Mouse (Mus musculus) lung, adult 2 months (tissue): ENCODE measurements around the gene Rarb. TPM values are rescaled to one million over a fixed set of nuclear protein-coding genes. Genes with fewer than 3 reads are reported as not detected.

ENCODE experiments used
- DNase-seq: peaks from one replicate; pipeline ENCODE4 v3.0.0; 2022
- H3K4me1 ChIP-seq: fragments of 200-500 bp; 2 replicates; pipeline ENCODE4 v1.6.1; 2011; ENCODE audit warnings: low read length; ENCODE audit not compliant: control insufficient read depth, insufficient read depth
- H3K4me3 ChIP-seq: fragments of 200-500 bp; replicated peaks from 2 replicates; pipeline ENCODE3; 2011; ENCODE audit warnings: low read depth, mild to moderate bottlenecking, control low read depth, low read length; ENCODE audit errors: extremely low read depth
- CTCF ChIP-seq: fragments of 200-500 bp; IDR thresholded peaks from 2 replicates; pipeline ENCODE4 v1.5.1; 2011; ENCODE audit warnings: mild to moderate bottlenecking, low read length, control low read depth; ENCODE audit not compliant: insufficient read depth
- POLR2A ChIP-seq: fragments of 200-500 bp; IDR thresholded peaks from 2 replicates; pipeline ENCODE4 v1.6.1; 2011; ENCODE audit warnings: low read depth, mild to moderate bottlenecking, control low read depth, low read length, borderline replicate concordance; ENCODE audit errors: extremely low read depth
- WGBS: fragments of 180-500 bp; shearing (Covaris S2); methylation state at CpG from one replicate; pipeline ENCODE4 v1.1.7; 2018; 5-methylcytosine and 5-hydroxymethylcytosine counted together
- polyA plus RNA-seq: library from polyadenylated mRNA; depleted of rRNA; stranded (reverse); fragments of >200 nt; gene quantifications from 2 replicates; pipeline ENCODE4 v1.2.3, GENCODE M21; 2012

Rarb gene
- polyA plus RNA-seq, 1 experiment, result 16.1 TPM

- 0 out of 2 replicates have a peak, but pooled peaks cover 4% of the 10 kb centered on the region for H3K4me1 ChIP-seq
- TF ChIP-seq CTCF, result no peak
- TF ChIP-seq POLR2A, result no peak
- 88% methylated on average over 7 of the region's 7 CpGs for WGBS
- DNase-seq, result no peak
- no peak overlapping the region for H3K4me3 ChIP-seq
These were observed 219.7 kb downstream of the Rarb start for GRCm38 (mm10) chr14:16599224-16599623.

DNA sequence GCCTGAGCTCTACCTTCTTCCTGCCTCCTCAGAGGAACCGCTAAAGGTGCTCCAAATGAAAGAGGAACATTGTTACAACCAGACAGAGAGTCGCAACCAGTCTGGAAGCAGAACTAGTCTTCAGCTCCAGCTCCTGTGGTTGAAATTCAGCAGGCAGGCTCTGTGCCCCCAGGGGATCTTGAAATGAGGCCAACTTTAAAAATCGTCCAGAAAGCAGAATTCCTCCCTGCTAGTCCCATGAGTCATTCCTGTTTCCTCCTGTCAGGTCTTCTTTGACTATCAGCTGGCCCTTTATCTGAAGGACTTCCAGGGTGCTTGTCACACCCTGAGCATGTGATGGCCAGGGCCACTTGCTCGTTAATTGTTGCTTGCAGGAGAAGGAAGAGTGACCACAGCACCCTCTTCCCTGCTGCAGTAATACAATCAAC, 220.9 kb downstream of the Rarb start:
- Histone ChIP-seq H3K4me3 (no peak overlapping the region), H3K4me1 (0 out of 2 replicates have a peak, but pooled peaks cover 1% of the 10 kb centered on the region)
- WGBS, result 27% methylated on average over 4 of the region's 4 CpGs
- no peak for DNase-seq
- TF ChIP-seq POLR2A, result no peak
- TF ChIP-seq CTCF, result no peak

- Histone ChIP-seq H3K4me3 (no peak overlapping the region), H3K4me1 (no peaks in the 10 kb centered on the region)
- TF ChIP-seq CTCF (no peak), POLR2A (no peak)
- 68% methylated on average over 4 of the region's 4 CpGs for WGBS
- DNase-seq, result no peak
These were observed 229.8 kb downstream of the Rarb start for GRCm38 (mm10) chr14:16589139-16589538.

GRCm38 (mm10) chr14:16578100-16578499, 240.9 kb downstream of the Rarb start:
- no peaks in the 10 kb centered on the region for H3K4me1 ChIP-seq
- H3K4me3 ChIP-seq, result no peak overlapping the region
- TF ChIP-seq CTCF (no peak), POLR2A (no peak)
- DNase-seq, result no peak

DNA sequence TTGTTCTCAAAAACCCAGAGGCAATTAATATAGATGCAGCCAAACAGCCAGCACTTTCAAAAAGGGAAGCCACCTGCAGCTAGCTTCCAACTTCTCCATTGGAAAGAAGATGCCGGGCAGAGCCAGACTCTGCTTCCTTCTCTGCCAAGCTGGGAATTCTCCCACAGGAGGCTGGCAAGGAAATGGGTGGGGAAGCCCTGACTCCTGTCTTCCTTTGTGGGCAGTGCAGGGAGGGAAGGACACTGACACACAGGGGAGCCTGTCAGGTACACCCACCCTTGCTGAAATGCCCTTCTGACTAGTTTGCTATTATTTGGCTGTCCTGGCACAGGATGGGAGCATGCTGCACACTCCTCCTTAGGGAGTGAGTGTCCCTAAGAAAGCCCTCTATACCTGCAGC, 241.9 kb downstream of the Rarb start:
- Histone ChIP-seq H3K4me3 (no peak overlapping the region), H3K4me1 (no peaks in the 10 kb centered on the region)
- TF ChIP-seq POLR2A (no peak), CTCF (no peak)
- WGBS, result 22% methylated on average over 1 of the region's 1 CpGs
- DNase-seq, result no peak

DNA sequence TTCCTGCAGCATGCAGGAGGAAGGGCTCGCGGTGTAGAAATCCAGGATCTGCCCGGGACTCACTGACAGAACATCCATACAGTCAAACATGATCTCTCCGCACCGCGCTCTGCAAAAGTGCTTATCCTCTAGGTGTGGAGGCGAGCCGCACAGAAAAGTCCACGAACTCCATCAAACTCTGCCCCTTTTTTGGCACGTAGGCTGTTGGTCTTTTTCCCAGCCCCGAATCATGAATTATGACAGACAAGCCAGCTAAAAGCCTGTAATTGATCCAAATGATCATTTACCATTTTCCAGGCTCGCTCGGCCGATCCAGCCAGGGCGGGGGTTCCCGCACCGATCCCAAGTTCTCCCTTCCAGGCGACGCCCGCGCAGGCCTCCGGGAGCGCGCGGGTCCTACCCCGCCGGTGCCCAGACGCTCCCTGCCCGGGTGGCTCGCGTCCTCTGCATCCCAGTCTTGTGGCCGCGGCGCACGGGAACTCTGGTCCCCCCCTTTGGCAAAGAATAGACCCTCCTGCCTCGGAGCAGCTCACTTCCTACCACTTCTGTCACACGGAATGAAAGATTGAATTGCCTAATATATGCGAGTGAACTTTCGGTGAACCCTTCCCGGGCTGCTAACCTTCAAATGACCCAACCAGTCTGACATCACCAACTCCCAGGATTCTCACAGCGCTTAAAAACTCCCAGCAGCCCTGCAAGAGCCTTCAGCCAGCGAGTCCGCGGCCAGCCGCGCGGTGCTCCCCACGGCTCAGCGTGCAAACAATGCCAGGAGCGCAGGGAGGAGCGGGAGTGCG, 243.8 kb downstream of the Rarb start:
- TF ChIP-seq POLR2A (peak; percentile 59; the same call in 1 of the 2 replicates), CTCF (no peak)
- Histone ChIP-seq H3K4me1 (no peaks in the 10 kb centered on the region), H3K4me3 (peak overlapping the region; percentile 76)
- WGBS, result under 1% methylated on average over 52 of the region's 52 CpGs
- peak; percentile 71 for DNase-seq

GRCm38 (mm10) chr14:16573475-16574171, 245.3 kb downstream of the Rarb start:
- 68% methylated on average over 6 of the region's 6 CpGs for whole genome bisulfite sequencing
- TF ChIP-seq CTCF (no peak), POLR2A (no peak)
- Histone ChIP-seq H3K4me3 (no peak overlapping the region), H3K4me1 (no peaks in the 10 kb centered on the region; the same call in 1 of the 2 replicates)
- no peak for DNase-seq

DNA sequence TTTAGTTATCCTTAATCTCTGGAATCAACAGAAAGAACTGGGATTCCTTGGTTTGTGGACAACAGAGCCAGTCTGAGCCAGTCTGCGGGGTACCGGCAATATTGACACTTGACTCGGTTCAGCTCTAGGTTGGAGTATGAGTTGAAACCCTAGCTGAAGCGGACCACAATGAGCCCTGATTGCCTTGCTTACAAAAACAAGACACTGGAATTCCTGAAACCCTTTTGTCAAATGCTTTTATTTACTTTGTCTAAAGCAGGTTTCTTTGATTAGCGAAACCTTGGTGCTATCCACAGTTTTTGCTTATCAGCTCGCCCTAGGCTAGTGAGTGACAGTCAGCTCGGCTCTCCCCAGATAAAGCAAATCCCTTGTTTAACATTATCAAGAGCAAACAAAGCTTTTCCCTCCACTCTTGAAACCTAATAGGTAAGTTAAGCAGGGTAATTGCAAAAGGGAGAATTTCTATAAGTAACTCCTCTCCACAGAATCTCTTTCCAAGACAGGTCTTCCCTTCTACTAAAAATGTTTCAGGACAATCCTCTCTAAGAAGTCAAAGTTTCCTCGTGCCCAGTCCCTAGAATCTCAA, 246.1 kb downstream of the Rarb start:
- H3K4me3 ChIP-seq, result no peak overlapping the region
- 68% methylated on average over 8 of the region's 8 CpGs for WGBS
- DNase-seq, result no peak

GRCm38 (mm10) chr14:16569506-16570001, 249.4 kb downstream of the Rarb start:
- whole genome bisulfite sequencing, result 41% methylated on average over 7 of the region's 7 CpGs
- H3K4me1 ChIP-seq, result no peaks in the 10 kb centered on the region; the same call in 1 of the 2 replicates
- DNase-seq, result no peak
- TF ChIP-seq CTCF, result no peak
- no peak for TF ChIP-seq POLR2A
- H3K4me3 ChIP-seq, result no peak overlapping the region

More for the DNA sequence above, 246.1 kb downstream of the Rarb start:
- H3K4me1 ChIP-seq, result no peaks in the 10 kb centered on the region; the same call in 1 of the 2 replicates
- TF ChIP-seq CTCF, result no peak
